Comparison of ENCODE assay signal across 21 mouse cellular contexts in the genomic region with DNA sequence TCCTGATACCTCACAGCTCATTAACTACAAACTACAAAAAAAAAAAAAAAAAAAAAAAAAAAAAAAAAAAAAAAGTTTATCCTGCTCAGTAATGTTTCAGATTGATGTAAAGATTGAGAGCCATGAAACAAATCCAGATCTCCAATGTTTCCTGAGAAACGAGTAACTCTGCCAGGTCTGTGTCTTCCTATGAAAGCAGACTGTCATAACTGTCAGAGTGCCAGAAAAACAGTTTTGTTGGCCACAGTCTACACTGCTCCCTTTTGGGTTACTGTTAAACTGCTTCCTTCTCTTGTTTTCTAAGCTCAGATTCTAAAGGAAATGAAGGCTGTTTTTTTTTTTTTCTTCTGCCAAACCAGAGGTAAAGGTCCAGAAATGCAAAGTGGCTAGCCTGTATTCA.
"Had no signal": no experiment of that assay in that cellular context is flagged by ENCODE, and none has a peak within 500 bp of the region (broad histone marks: within the 10 kb centered on the region; RNA-seq: fewer than 3 reads in every experiment).

No protein-coding gene starts in this region.

- H3K27ac ChIP-seq: left cerebral cortex, adult 2 months; limb, embryonic 12.5 days; liver, embryonic 12.5 days; liver, embryonic 15.5 days; lung, embryonic 15.5 days; midbrain, embryonic 10.5 days; neural tube, embryonic 12.5 days; neural tube, embryonic 15.5 days had no signal

- H3K36me3 ChIP-seq: limb, embryonic 12.5 days; liver, embryonic 12.5 days; liver, embryonic 15.5 days; lung, embryonic 15.5 days; midbrain, embryonic 10.5 days; neural tube, embryonic 12.5 days; neural tube, embryonic 15.5 days had no signal

- ATAC-seq: liver, embryonic 12.5 days had no signal

- DNase-seq: kidney, postnatal 10 days; kidney, postnatal 36 days; layer of hippocampus, postnatal 36 days; liver; lung, adult 18-20 months; lung, postnatal 10 days; lung, postnatal 36 days; midbrain, embryonic 14.5 days; right cerebral cortex, adult 18-20 months; right cerebral cortex, postnatal 25 days; thymus, adult 18-20 months; thymus, postnatal 36 days had no signal

- H3K4me1 ChIP-seq: limb, embryonic 12.5 days; liver, embryonic 12.5 days; liver, embryonic 15.5 days; lung, embryonic 15.5 days; megakaryocyte, embryonic 14.5 days; midbrain, embryonic 10.5 days; neural tube, embryonic 12.5 days had no signal

- H3K4me3 ChIP-seq: left cerebral cortex, adult 2 months; limb, embryonic 12.5 days; liver, embryonic 12.5 days; liver, embryonic 15.5 days; lung, embryonic 15.5 days; midbrain, embryonic 10.5 days; neural tube, embryonic 12.5 days; neural tube, embryonic 15.5 days had no signal

- H3K9ac ChIP-seq: limb, embryonic 12.5 days; liver, embryonic 12.5 days; liver, embryonic 15.5 days; lung, embryonic 15.5 days; neural tube, embryonic 12.5 days; neural tube, embryonic 15.5 days had no signal

- H3K9me3 ChIP-seq: limb, embryonic 12.5 days; liver, embryonic 12.5 days; liver, embryonic 15.5 days; lung, embryonic 15.5 days; midbrain, embryonic 10.5 days; neural tube, embryonic 12.5 days; neural tube, embryonic 15.5 days had no signal

- H3K27me3 ChIP-seq: limb, embryonic 12.5 days; liver, embryonic 12.5 days; liver, embryonic 15.5 days; lung, embryonic 15.5 days; megakaryocyte, embryonic 14.5 days; neural tube, embryonic 12.5 days; neural tube, embryonic 15.5 days had no signal

- H3K4me2 ChIP-seq: limb, embryonic 12.5 days; liver, embryonic 12.5 days; liver, embryonic 15.5 days; lung, embryonic 15.5 days; neural tube, embryonic 12.5 days; neural tube, embryonic 15.5 days had no signal
